Mouse (Mus musculus): Measurements from ENCODE around the gene Sort1.

GRCm38 (mm10) chr3:108306387-108306786, 22.5 kb downstream of the Sort1 start:
- TF ChIP-seq USF1 (IDR thresholded peaks at IDR 0.05; ENCODE audit: low read depth) = no peak
- no peak for TF ChIP-seq POLR2A (IDR thresholded peaks at IDR 0.05; ENCODE audit: insufficient read length, low read depth)

All from myocyte (in vitro differentiated cells).